Mouse (Mus musculus): ENCODE measurements around the gene Tgif2.

DNA sequence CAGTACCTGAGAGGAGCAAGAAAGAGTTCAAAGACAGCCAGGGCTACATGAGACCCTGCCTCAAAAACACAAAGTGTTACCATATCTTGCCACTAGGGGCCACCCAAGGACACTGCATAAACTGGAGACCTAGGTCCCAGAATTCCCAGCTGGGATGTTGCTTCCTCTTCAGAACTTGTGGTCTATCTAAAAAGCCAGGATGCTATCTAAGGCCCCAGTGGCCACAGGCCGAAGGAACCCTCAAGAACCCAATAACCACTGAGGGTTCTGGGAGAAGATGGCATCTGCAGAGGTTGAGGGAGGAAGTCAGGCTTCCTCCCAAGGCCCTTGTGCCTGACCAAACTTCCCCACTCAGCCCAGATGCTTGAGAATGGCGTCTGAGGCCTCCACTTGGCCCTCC, 30.2 kb upstream of the Tgif2 start:
- TF ChIP-seq CTCF (IDR thresholded peaks at IDR 0.05 in 2 of 3, conservative IDR thresholded peaks at IDR 0.05 in 1 of 3; ENCODE audit: control insufficient read depth in 1 of 3, insufficient read depth in 1 of 3, low read depth in 2 of 3, low read length in 3 of 3, poor library complexity in 1 of 3, severe bottlenecking in 1 of 3) (peak; percentile 54 to 94 (median 76)), ZC3H11A (IDR thresholded peaks at IDR 0.05; ENCODE audit: low read depth, low read length) (peak; percentile 52), POLR2AphosphoS5 (IDR thresholded peaks at IDR 0.05; ENCODE audit: borderline replicate concordance, low read depth, low read length) (no peak), POLR2A (IDR thresholded peaks at IDR 0.05; ENCODE audit: control insufficient read depth in 1 of 2, insufficient read depth in 1 of 2, low read depth in 1 of 2, low read length in 2 of 2, poor library complexity in 1 of 2) (no peak), NELFE (IDR thresholded peaks at IDR 0.05; ENCODE audit: low read depth, low read length) (no peak), POLR2AphosphoS2 (IDR thresholded peaks at IDR 0.05; ENCODE audit: low read length) (no peak), CHD2 (IDR thresholded peaks at IDR 0.05; ENCODE audit: low read length) (no peak; the same call in 1 of the 2 replicates), GATA1 (IDR thresholded peaks at IDR 0.05; ENCODE audit: low read depth, low read length) (no peak), EP300 (IDR thresholded peaks at IDR 0.05; ENCODE audit: low read depth in 1 of 2, low read length in 2 of 2) (no peak)
